Mouse (Mus musculus): ENCODE data around the gene H2-Ke6.
"Not testable (repeated sequence)": the region's sequence is repeated elsewhere in the genome, so short reads cannot be mapped to it uniquely, and the experiment has no call there.

- TF ChIP-seq CTCF (IDR thresholded peaks at IDR 0.05; ENCODE audit: low read depth, low read length); TAL1 (conservative IDR thresholded peaks at IDR 0.05; ENCODE audit: low read depth, low read length): not testable (repeated sequence)
Measured at GRCm38 (mm10) chr17:33997025-33997424, 30.8 kb downstream of the H2-Ke6 start.

All from G1E (cell line).